Mouse (Mus musculus) stomach, embryonic 14.5 days (tissue): ENCODE measurements at regions not wholly inside any gene's neighbourhood (a gene's known extent, or its start where the extent isn't known, plus 50 kb on each side); places are given as distances from the start of the nearest gene placed in this dataset.

Experiments used
- ATAC-seq: fragments of 200-750 bp; cut with Nextera tagmentation; 2 replicates; pipeline ENCODE4 v1.8.0; 2017; ENCODE audit warnings: low read depth, moderate TSS enrichment; ENCODE audit not compliant: insufficient number of reproducible peaks, insufficient read depth, low FRiP score
- H3K27ac ChIP-seq: fragments of 300-500 bp; sonication (generic); 2 replicates; pipeline ENCODE4 v1.5.1; 2014; ENCODE audit warnings: mild to moderate bottlenecking, low read length, moderate library complexity, mixed read lengths
- H3K27me3 ChIP-seq: fragments of 300-500 bp; sonication (generic); 2 replicates; pipeline ENCODE4 v1.6.1; 2014; ENCODE audit warnings: low read length, control low read depth, mixed read lengths; ENCODE audit not compliant: control insufficient read depth, insufficient read depth
- H3K36me3 ChIP-seq: fragments of 300-500 bp; sonication (generic); 2 replicates; pipeline ENCODE4 v1.6.1; 2014; ENCODE audit warnings: mild to moderate bottlenecking, control low read depth, low read length, moderate library complexity, mixed read lengths; ENCODE audit not compliant: control insufficient read depth, insufficient read depth
- H3K4me1 ChIP-seq: fragments of 300-500 bp; sonication (generic); 2 replicates; pipeline ENCODE4 v1.6.1; 2014; ENCODE audit warnings: low read length, control low read depth, mixed read lengths; ENCODE audit not compliant: control insufficient read depth, insufficient read depth
- H3K4me2 ChIP-seq: fragments of 300-500 bp; sonication (generic); replicated peaks from 2 replicates; pipeline ENCODE4 v1.6.1; 2014; ENCODE audit warnings: low read depth, low read length, control low read depth
- H3K4me3 ChIP-seq: fragments of 300-500 bp; sonication (generic); 2 replicates; pipeline ENCODE4 v1.5.1; 2014; ENCODE audit warnings: low read depth, low read length, control low read depth
- H3K9ac ChIP-seq: fragments of 300-500 bp; sonication (generic); replicated peaks from 2 replicates; pipeline ENCODE4 v1.6.1; 2014; ENCODE audit warnings: low read depth, mild to moderate bottlenecking, control low read depth, low read length, moderate library complexity, mixed read lengths
- H3K9me3 ChIP-seq: fragments of 300-500 bp; sonication (generic); 2 replicates; pipeline ENCODE4 v1.6.1; 2016; ENCODE audit warnings: low read depth, low read length, control low read depth; ENCODE audit not compliant: control insufficient read depth
- WGBS: fragments of 180-500 bp; shearing (Covaris S2); extraction: QIAGEN DNeasy Blood & Tissue Kit; methylation state at CpG from one replicate; pipeline ENCODE4 v1.1.7; 2014; 5-methylcytosine and 5-hydroxymethylcytosine counted together

DNA sequence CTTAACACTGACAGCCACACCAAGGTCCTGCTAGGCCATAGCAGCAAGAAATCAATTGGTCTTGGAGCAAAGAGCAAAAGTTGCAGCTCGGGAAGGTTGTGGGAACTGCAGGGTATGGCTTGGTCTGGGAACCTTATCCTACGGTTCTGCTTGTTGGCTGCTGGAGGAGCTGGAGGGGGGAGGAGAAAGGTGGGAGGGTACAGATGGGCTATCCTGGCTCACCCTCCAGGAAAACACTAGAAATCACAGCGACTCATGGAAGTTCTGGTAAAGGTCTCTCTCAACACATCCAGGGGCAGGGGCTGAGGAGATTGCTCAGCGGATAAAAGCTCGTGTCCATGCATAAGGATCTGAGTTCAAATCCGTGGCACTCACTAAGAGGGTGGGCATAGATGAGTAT, 69.4 kb downstream of the Uncx start:
- ATAC-seq, result no peak
- H3K27ac ChIP-seq, result no peak overlapping the region
- H3K9me3 ChIP-seq, result no peaks in the 10 kb centered on the region
- H3K4me3 ChIP-seq, result no peak overlapping the region
- 0 out of 2 replicates have a peak, but pooled peaks cover 3% of the 10 kb centered on the region for H3K27me3 ChIP-seq
- no peak overlapping the region for H3K4me2 ChIP-seq
- no peak overlapping the region for H3K9ac ChIP-seq
- no peaks in the 10 kb centered on the region for H3K36me3 ChIP-seq
- 79% methylated on average over 6 of the region's 6 CpGs for WGBS
- H3K4me1 ChIP-seq, result no peaks in the 10 kb centered on the region

DNA sequence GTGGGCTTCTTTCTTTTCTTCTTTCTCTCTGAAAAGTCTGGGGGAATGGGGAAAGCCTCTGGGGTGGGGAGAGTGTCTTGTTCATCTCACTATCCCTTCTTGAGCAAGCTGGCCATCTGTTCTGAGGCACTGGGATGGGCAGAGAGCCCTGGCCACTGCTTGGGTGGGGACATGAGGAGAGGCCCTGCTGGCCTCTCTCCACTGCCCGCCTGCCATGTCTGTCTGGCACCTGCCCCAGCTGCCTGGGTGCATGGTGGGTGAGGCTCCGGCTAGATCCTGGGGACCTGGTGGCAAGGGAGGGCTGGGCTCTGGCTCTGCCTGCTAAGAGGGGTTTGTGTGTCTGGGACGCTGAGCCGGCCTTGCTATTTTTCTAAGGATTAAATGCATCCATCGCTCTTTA, 70.3 kb downstream of the Uncx start:
- no peaks in the 10 kb centered on the region for H3K4me1 ChIP-seq
- H3K27ac ChIP-seq, result no peak overlapping the region
- no peak overlapping the region for H3K4me2 ChIP-seq
- H3K36me3 ChIP-seq, result no peaks in the 10 kb centered on the region
- H3K9ac ChIP-seq, result no peak overlapping the region
- no peak for ATAC-seq
- H3K4me3 ChIP-seq, result no peak overlapping the region
- H3K9me3 ChIP-seq, result no peaks in the 10 kb centered on the region
- 62% methylated on average over 5 of the region's 5 CpGs for WGBS
- 0 out of 2 replicates have a peak, but pooled peaks cover 3% of the 10 kb centered on the region for H3K27me3 ChIP-seq

DNA sequence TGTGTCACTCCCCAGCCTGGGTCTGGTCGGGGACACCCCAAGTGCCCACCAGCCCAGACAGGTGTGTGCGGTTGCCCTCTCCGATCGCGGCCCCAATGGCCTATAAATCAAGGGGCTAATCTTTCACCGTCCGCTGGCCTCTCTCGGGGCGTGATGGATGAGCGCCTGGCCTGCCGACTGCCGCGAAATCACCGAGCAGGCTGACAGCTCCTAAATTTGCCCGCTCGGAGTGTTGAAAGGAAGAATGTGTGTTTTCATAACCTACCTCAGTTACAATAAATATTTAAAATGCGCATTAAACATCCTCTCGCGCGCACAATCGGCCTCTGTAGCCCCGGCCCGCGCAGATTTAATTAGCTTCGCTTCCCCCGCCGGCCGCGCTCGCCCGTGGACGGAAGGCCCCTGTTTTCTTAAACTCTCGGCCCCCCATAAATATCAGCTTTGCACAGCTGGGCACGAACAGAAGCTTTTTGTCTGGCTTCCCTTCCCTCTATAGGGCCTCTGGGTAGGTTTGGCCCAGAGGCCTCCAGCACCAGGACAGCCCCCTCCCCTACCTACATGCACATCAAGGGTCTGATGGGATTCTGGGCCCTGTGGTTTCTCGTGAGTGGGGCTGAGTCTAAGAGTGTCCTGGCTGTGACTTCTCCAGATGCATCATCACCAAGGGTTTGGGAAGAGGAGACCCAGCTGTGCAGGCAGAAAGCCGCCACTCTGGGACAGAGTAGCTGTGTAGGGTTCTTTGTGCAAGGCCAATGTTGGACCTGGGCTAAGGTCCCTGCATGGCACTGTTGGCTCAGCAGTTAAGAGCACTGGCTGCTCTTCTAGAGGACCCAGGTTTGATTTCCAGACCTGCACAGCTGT, 76.2 kb downstream of the Uncx start:
- peak overlapping the region; percentile 74; the same call in 1 of the 2 replicates for H3K27ac ChIP-seq

DNA sequence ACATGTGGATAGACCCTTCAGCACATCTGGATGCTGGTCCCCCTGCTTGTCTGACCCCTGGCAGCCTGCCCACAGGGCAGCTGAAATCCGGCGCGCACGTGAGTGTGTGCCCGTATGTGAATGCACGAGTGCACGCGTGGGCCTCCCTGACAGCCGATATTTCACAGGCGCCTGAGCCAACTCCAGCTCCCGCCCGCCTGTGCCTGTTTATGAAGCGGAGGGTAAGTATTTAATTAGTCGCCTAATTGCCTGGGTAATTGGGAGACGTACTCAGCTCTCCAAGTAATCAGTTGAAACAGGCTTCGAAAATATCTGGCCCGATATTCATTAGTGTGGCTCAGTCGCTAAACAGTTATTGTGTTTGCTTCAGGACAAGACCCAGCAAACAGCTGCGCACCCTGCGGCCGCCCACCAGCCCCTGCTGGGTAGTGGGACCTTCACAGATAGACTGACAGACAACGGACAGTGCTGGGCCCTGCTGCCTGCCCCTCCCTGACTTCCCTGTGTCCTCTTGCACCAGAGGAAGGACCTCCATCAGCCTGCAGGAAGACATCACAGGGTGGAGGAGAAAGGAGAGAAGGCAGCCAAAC, 82.7 kb downstream of the Uncx start:
- whole genome bisulfite sequencing, result 68% methylated on average over 22 of the region's 22 CpGs
- H3K27me3 ChIP-seq, result no peaks in the 10 kb centered on the region
- H3K9me3 ChIP-seq, result peaks cover 5% of the 10 kb centered on the region; the same call in 1 of the 2 replicates

More for the DNA sequence above, 76.2 kb downstream of the Uncx start:
- WGBS, result 8% methylated on average over 36 of the region's 36 CpGs
- 0 out of 2 replicates have a peak, but pooled peaks cover 3% of the 10 kb centered on the region for H3K27me3 ChIP-seq
- peaks cover 14% of the 10 kb centered on the region for H3K4me1 ChIP-seq
- H3K4me2 ChIP-seq, result no peak overlapping the region
- H3K36me3 ChIP-seq, result no peaks in the 10 kb centered on the region
- H3K9me3 ChIP-seq, result no peaks in the 10 kb centered on the region
- no peak overlapping the region for H3K9ac ChIP-seq
- no peak overlapping the region for H3K4me3 ChIP-seq
- no peak for ATAC-seq

DNA sequence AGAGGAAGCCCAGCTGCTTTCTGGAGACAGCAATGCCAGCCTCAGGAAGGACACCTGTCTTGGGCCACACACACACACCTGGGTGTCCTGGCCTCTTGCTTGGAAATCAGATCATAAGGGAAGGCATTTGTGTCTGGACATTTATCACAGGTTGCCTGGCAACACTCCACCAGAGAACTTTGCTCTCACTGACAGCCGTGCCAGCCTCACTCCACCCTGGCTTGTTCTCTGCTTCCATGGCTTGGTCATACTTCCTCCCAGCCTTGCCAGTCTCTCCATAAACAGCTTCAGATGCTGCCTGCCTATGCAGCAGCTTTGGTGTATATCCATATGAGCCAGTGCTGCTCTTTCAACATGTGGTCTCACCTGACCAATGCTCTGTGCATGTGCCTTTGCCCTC, 84.3 kb downstream of the Uncx start:
- H3K4me3 ChIP-seq, result no peak overlapping the region
- H3K9ac ChIP-seq, result no peak overlapping the region
- 35% methylated on average over 1 of the region's 1 CpGs for WGBS
- no peak for ATAC-seq
- H3K9me3 ChIP-seq, result peaks cover 5% of the 10 kb centered on the region; the same call in 1 of the 2 replicates
- no peak overlapping the region for H3K27ac ChIP-seq
- no peaks in the 10 kb centered on the region for H3K27me3 ChIP-seq
- no peak overlapping the region for H3K4me2 ChIP-seq
- no peaks in the 10 kb centered on the region for H3K4me1 ChIP-seq
- no peaks in the 10 kb centered on the region for H3K36me3 ChIP-seq

More for the DNA sequence above, 82.7 kb downstream of the Uncx start:
- no peak overlapping the region for H3K9ac ChIP-seq
- no peak overlapping the region for H3K27ac ChIP-seq
- H3K4me3 ChIP-seq, result no peak overlapping the region
- H3K36me3 ChIP-seq, result no peaks in the 10 kb centered on the region
- no peak for ATAC-seq
- H3K4me2 ChIP-seq, result no peak overlapping the region
- H3K4me1 ChIP-seq, result no peaks in the 10 kb centered on the region

DNA sequence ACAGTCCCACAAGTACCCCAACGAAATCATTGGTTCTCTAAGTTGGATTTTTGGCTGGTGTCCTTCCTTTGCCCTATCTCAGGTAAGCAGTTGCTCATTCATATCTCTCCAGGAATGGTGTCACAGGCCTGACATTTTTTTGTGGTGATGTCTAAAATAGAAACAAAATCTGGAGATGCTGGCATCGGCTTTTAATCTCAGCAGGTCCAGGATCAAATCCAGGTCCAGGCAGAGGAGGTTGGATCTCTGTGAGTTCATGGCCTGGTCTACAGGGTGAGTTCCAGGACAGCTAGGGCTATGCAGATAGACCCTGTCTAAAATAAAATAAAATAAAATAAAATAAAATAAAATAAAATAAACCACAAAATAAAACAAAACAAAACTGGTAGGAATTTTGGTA, 93.7 kb downstream of the Uncx start:
- H3K27ac ChIP-seq, result no peak overlapping the region
- H3K9me3 ChIP-seq, result no peaks in the 10 kb centered on the region
- H3K27me3 ChIP-seq, result no peaks in the 10 kb centered on the region
- no peak overlapping the region for H3K4me2 ChIP-seq
- H3K4me1 ChIP-seq, result 0 out of 2 replicates have a peak, but pooled peaks cover 8% of the 10 kb centered on the region
- no peak for ATAC-seq
- WGBS, result 88% methylated on average over 2 of the region's 2 CpGs
- no peak overlapping the region for H3K9ac ChIP-seq
- no peaks in the 10 kb centered on the region for H3K36me3 ChIP-seq
- H3K4me3 ChIP-seq, result no peak overlapping the region

DNA sequence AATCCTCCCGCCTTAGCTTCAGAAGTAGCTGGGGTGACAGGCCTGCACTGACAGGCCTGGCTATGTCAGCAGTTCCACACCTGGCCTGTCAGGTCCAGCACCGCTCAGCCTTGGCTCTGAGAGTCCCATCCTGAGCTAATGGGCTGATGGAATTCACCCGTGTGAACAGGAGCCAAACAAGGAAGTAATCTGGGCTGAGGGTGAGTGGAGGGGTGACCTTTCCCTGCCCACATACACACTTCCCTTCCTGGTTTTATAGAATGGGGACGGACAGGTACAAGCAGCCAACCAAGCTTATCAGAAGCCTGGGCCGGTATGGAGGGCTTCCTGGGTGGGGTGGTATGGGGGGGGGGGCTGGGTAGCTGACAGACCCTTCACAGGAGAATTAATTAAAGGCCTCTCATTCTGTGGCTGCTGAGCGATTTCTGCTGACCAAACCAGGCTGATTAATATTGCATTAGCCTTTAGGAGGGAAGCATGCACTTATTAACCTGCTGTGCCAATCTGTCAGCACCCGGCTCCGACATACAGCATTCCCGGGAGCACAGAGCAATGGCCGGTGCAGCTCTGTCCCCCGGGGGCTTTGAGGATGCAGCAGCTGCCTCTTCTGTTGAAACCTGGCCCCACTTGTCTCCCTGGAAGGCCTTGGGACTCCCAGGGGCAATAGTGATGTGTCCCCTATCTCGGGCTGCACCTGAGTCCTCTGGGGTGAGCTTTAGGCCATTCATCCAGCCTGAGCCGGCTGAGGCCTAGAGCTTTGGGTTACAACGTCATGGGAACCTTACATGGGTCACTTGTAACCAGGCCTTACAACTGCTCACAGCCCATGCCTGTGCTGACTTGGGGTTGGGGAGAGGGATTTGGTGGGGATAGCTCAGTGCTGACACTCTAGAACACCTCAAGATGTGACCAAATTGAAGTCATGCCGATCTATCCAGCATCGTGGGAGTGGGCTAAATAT, 95.2 kb downstream of the Micall2 start:
- 0 out of 2 replicates have a peak, but pooled peaks cover 4% of the 10 kb centered on the region for H3K4me1 ChIP-seq
- no peak overlapping the region for H3K4me3 ChIP-seq
- H3K9me3 ChIP-seq, result no peaks in the 10 kb centered on the region
- no peak overlapping the region for H3K4me2 ChIP-seq
- no peaks in the 10 kb centered on the region for H3K27me3 ChIP-seq
- no peak overlapping the region for H3K27ac ChIP-seq
- ATAC-seq, result no peak
- no peak overlapping the region for H3K9ac ChIP-seq
- 60% methylated on average over 16 of the region's 16 CpGs for WGBS
- no peaks in the 10 kb centered on the region for H3K36me3 ChIP-seq

DNA sequence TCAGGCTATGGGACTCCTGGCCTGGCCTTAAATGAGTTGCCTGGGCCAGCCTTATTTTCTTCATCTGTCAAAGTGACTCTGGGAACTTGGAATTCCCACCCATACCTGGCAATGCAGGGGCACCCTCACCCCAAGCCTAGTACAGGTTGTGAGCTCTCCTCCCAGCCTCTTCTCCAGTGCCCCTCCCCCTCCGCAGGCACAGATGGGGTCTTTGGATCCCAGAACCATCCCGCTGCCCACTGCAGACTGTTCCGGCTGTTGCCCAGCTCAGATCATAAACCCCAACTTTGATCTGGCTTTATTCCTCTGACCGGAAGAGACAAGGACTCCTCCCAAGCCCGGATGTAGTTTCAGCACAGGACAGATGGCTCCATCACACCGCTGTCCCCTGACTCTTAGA, 91.3 kb downstream of the Micall2 start:
- no peaks in the 10 kb centered on the region for H3K9me3 ChIP-seq
- no peak overlapping the region for H3K4me2 ChIP-seq
- WGBS, result 87% methylated on average over 6 of the region's 6 CpGs
- H3K27ac ChIP-seq, result no peak overlapping the region
- ATAC-seq, result no peak
- no peaks in the 10 kb centered on the region for H3K27me3 ChIP-seq
- no peaks in the 10 kb centered on the region for H3K36me3 ChIP-seq
- H3K9ac ChIP-seq, result no peak overlapping the region
- H3K4me1 ChIP-seq, result no peaks in the 10 kb centered on the region
- no peak overlapping the region for H3K4me3 ChIP-seq
